Mouse (Mus musculus) embryonic facial prominence, embryonic 14.5 days (tissue): ENCODE results near the gene Krt222. TPM values are rescaled to one million over a fixed set of nuclear protein-coding genes. Genes with fewer than 3 reads are reported as not detected.
"Not testable (repeated sequence)": the region's sequence is repeated elsewhere in the genome, so short reads cannot be mapped to it uniquely, and the experiment has no call there.

ENCODE experiments used
- ATAC-seq: fragments of 200-750 bp; cut with Nextera tagmentation; 2 replicates; pipeline ENCODE4 v1.8.0; 2017; ENCODE audit warnings: low read depth, moderate number of reproducible peaks, moderate TSS enrichment
- DNase-seq: peaks from one replicate; pipeline ENCODE4 v3.0.0-alpha.2; 2015; ENCODE audit warnings: low spot score
- H3K27ac ChIP-seq: fragments of 300-500 bp; sonication (generic); replicated peaks from 2 replicates; pipeline ENCODE4 v1.5.1; 2014; ENCODE audit warnings: low read depth, mild to moderate bottlenecking, low read length, moderate library complexity
- H3K27me3 ChIP-seq: fragments of 300-500 bp; sonication (generic); replicated peaks from 2 replicates; pipeline ENCODE4 v1.6.1; 2014; ENCODE audit warnings: low read length; ENCODE audit not compliant: control insufficient read depth, insufficient read depth
- H3K36me3 ChIP-seq: fragments of 300-500 bp; sonication (generic); 2 replicates; pipeline ENCODE4 v1.6.1; 2014; ENCODE audit warnings: low read length, mixed read lengths; ENCODE audit not compliant: control insufficient read depth, insufficient read depth
- H3K4me1 ChIP-seq: fragments of 300-500 bp; sonication (generic); 2 replicates; pipeline ENCODE4 v1.6.1; 2014; ENCODE audit warnings: antibody characterized with exemption, low read length; ENCODE audit not compliant: control insufficient read depth, insufficient read depth
- H3K4me2 ChIP-seq: fragments of 300-500 bp; sonication (generic); 2 replicates; pipeline ENCODE4 v1.6.1; 2014; ENCODE audit warnings: low read depth, mild to moderate bottlenecking, low read length, moderate library complexity, mixed read lengths
- H3K4me3 ChIP-seq: fragments of 300-500 bp; sonication (generic); 2 replicates; pipeline ENCODE4 v1.5.1; 2014; ENCODE audit warnings: low read depth, mild to moderate bottlenecking, low read length
- H3K9ac ChIP-seq: fragments of 300-500 bp; sonication (generic); 2 replicates; pipeline ENCODE4 v1.6.1; 2014; ENCODE audit warnings: low read depth, mild to moderate bottlenecking, low read length, moderate library complexity, mixed read lengths
- H3K9me3 ChIP-seq: fragments of 300-500 bp; sonication (generic); 2 replicates; pipeline ENCODE4 v1.6.1; 2016; ENCODE audit warnings: low read length; ENCODE audit not compliant: control insufficient read depth
- WGBS: fragments of 180-500 bp; shearing (Covaris S2); extraction: QIAGEN DNeasy Blood & Tissue Kit; methylation state at CpG from one replicate; pipeline ENCODE4 v1.1.7; 2014; 5-methylcytosine and 5-hydroxymethylcytosine counted together
- polyA plus RNA-seq: library from polyadenylated mRNA; unstranded; fragments of >200 nt; fragmentation: Nextera tagmentation; extraction: Ambion mirVana; gene quantifications from 2 replicates; pipeline ENCODE4 v1.2.1, GENCODE M21; 2014

The Krt222 gene
- polyA plus RNA-seq, 1 experiment from 2014 or later = 0.70 TPM

GRCm38 (mm10) chr11:99250241-99250640, 6.4 kb upstream of the Krt222 start:
- ATAC-seq (no peak), DNase-seq (peak; percentile 59)
- no peaks in the 10 kb centered on the region for H3K36me3 ChIP-seq
- no peak overlapping the region for H3K27ac ChIP-seq
- WGBS = 30% methylated on average over 5 of the region's 5 CpGs
- no peak overlapping the region for H3K9ac ChIP-seq
- H3K27me3 ChIP-seq = no peaks in the 10 kb centered on the region
- H3K4me1 ChIP-seq = no peaks in the 10 kb centered on the region
- no peak overlapping the region for H3K4me3 ChIP-seq
- H3K4me2 ChIP-seq = no peak overlapping the region
- no peaks in the 10 kb centered on the region for H3K9me3 ChIP-seq

GRCm38 (mm10) chr11:99249115-99249514, 5.2 kb upstream of the Krt222 start:
- Histone ChIP-seq H3K4me1 (no peaks in the 10 kb centered on the region), H3K27me3 (no peaks in the 10 kb centered on the region), H3K9ac (no peak overlapping the region), H3K4me3 (no peak overlapping the region), H3K4me2 (no peak overlapping the region), H3K9me3 (no peaks in the 10 kb centered on the region), H3K36me3 (no peaks in the 10 kb centered on the region), H3K27ac (no peak overlapping the region)
- 64% methylated on average over 4 of the region's 4 CpGs for WGBS
- DNase-seq (no peak), ATAC-seq (no peak)

GRCm38 (mm10) chr11:99247916-99248315, 4.0 kb upstream of the Krt222 start:
- Histone ChIP-seq H3K4me2 (no peak overlapping the region), H3K9ac (no peak overlapping the region), H3K4me1 (peaks cover 4% of the 10 kb centered on the region; the same call in 1 of the 2 replicates), H3K4me3 (no peak overlapping the region), H3K9me3 (no peaks in the 10 kb centered on the region), H3K27ac (no peak overlapping the region), H3K27me3 (no peaks in the 10 kb centered on the region), H3K36me3 (no peaks in the 10 kb centered on the region)
- DNase-seq (no peak), ATAC-seq (no peak)
- WGBS = 92% methylated on average over 4 of the region's 4 CpGs

- not testable (repeated sequence) for H3K27me3 ChIP-seq, ATAC-seq, DNase-seq, H3K9me3 ChIP-seq, H3K4me3 ChIP-seq, H3K4me1 ChIP-seq, H3K36me3 ChIP-seq, H3K9ac ChIP-seq, H3K4me2 ChIP-seq, H3K27ac ChIP-seq
- WGBS = 45% methylated on average over 3 of the region's 3 CpGs
Observed at GRCm38 (mm10) chr11:99244519-99244918, 634 bp upstream of the Krt222 start.

- Histone ChIP-seq H3K4me3 (peak overlapping the region; percentile 30), H3K9ac (peak overlapping the region; percentile 58; the same call in 1 of the 2 replicates), H3K36me3 (no peaks in the 10 kb centered on the region), H3K27me3 (no peaks in the 10 kb centered on the region), H3K27ac (no peak overlapping the region), H3K4me1 (peaks cover 7% of the 10 kb centered on the region; the same call in 1 of the 2 replicates), H3K9me3 (no peaks in the 10 kb centered on the region), H3K4me2 (peak overlapping the region; percentile 54)
- DNase-seq (no peak), ATAC-seq (no peak)
- 61% methylated on average over 3 of the region's 3 CpGs for WGBS
Observed at GRCm38 (mm10) chr11:99243200-99243819, 575 bp downstream of the Krt222 start.

- H3K9me3 ChIP-seq = no peaks in the 10 kb centered on the region
- H3K4me1 ChIP-seq = peaks cover 7% of the 10 kb centered on the region; the same call in 1 of the 2 replicates
- no peak for DNase-seq
- WGBS = 71% methylated on average over 5 of the region's 5 CpGs
- H3K4me2 ChIP-seq = no peak overlapping the region
- H3K36me3 ChIP-seq = no peaks in the 10 kb centered on the region
- no peak for ATAC-seq
- H3K27me3 ChIP-seq = no peaks in the 10 kb centered on the region
- no peak overlapping the region for H3K4me3 ChIP-seq
- H3K9ac ChIP-seq = no peak overlapping the region
- no peak overlapping the region for H3K27ac ChIP-seq
Observed at GRCm38 (mm10) chr11:99242056-99242455, 1.8 kb downstream of the Krt222 start.

GRCm38 (mm10) chr11:99238468-99238867, 5.4 kb downstream of the Krt222 start:
- Histone ChIP-seq H3K4me2 (no peak overlapping the region), H3K36me3 (no peaks in the 10 kb centered on the region), H3K27me3 (no peaks in the 10 kb centered on the region), H3K4me1 (peaks cover 3% of the 10 kb centered on the region; the same call in 1 of the 2 replicates), H3K9ac (no peak overlapping the region), H3K4me3 (no peak overlapping the region), H3K9me3 (no peaks in the 10 kb centered on the region), H3K27ac (no peak overlapping the region)
- no peak for ATAC-seq
- WGBS = 47% methylated on average over 14 of the region's 14 CpGs
- DNase-seq = no peak

- Histone ChIP-seq H3K9ac (peak overlapping the region; percentile 99), H3K4me2 (peak overlapping the region; percentile 76), H3K27me3 (no peaks in the 10 kb centered on the region), H3K4me3 (peak overlapping the region; percentile 88), H3K36me3 (peaks cover 18% of the 10 kb centered on the region), H3K27ac (peak overlapping the region; percentile 100), H3K4me1 (peaks cover 22% of the 10 kb centered on the region), H3K9me3 (no peaks in the 10 kb centered on the region)
- peak; percentile 35; the same call in 1 of the 2 replicates for ATAC-seq
- DNase-seq = peak; percentile 69
- WGBS = 23% methylated on average over 15 of the region's 15 CpGs
Observed at GRCm38 (mm10) chr11:99231049-99231816, 12.7 kb downstream of the Krt222 start.
